Mouse (Mus musculus) forebrain, embryonic 11.5 days (tissue): Measurements from ENCODE around the gene Cyp2j5. TPM values are rescaled to one million over a fixed set of nuclear protein-coding genes. Genes with fewer than 3 reads are reported as not detected.
A peak's percentile ranks its signal among the peaks of the same experiment; 100 is the strongest.
"Not testable (repeated sequence)": the region's sequence is repeated elsewhere in the genome, so short reads cannot be mapped to it uniquely, and the experiment has no call there.

Experiments used
- ATAC-seq: fragments of 200-750 bp; cut with Nextera tagmentation; replicated peaks from 2 replicates; pipeline ENCODE4 v1.8.0; 2017; ENCODE audit warnings: moderate TSS enrichment; ENCODE audit not compliant: low FRiP score
- DNase-seq: peaks from one replicate; pipeline ENCODE4 v3.0.0-alpha.2; 2017; ENCODE audit warnings: low spot score
- H3K27ac ChIP-seq: fragments of 300-500 bp; sonication (generic); 2 replicates; pipeline ENCODE4 v1.5.1; 2014; ENCODE audit warnings: low read depth, low read length
- H3K27me3 ChIP-seq: fragments of 300-500 bp; sonication (generic); 2 replicates; pipeline ENCODE4 v1.6.1; 2014; ENCODE audit warnings: mild to moderate bottlenecking, low read length, mixed read lengths; ENCODE audit not compliant: control insufficient read depth, insufficient read depth
- H3K36me3 ChIP-seq: fragments of 300-500 bp; sonication (generic); 2 replicates; pipeline ENCODE4 v1.6.1; 2014; ENCODE audit warnings: mild to moderate bottlenecking, low read length, moderate library complexity, mixed read lengths; ENCODE audit not compliant: control insufficient read depth, insufficient read depth
- H3K4me1 ChIP-seq: fragments of 300-500 bp; sonication (generic); replicated peaks from 2 replicates; pipeline ENCODE4 v1.6.1; 2014; ENCODE audit warnings: low read length, mixed read lengths; ENCODE audit not compliant: control insufficient read depth, insufficient read depth
- H3K4me2 ChIP-seq: fragments of 300-500 bp; sonication (generic); 2 replicates; pipeline ENCODE4 v1.6.1; 2014; ENCODE audit warnings: low read depth, mild to moderate bottlenecking, low read length, moderate library complexity, mixed read lengths; ENCODE audit not compliant: severe bottlenecking
- H3K4me3 ChIP-seq: fragments of 300-500 bp; sonication (generic); 2 replicates; pipeline ENCODE4 v1.5.1; 2014; ENCODE audit warnings: low read depth, low read length
- H3K9ac ChIP-seq: fragments of 300-500 bp; sonication (generic); 2 replicates; pipeline ENCODE4 v1.6.1; 2014; ENCODE audit warnings: low read length
- H3K9me3 ChIP-seq: fragments of 300-500 bp; sonication (generic); 2 replicates; pipeline ENCODE4 v1.6.1; 2016; ENCODE audit warnings: low read length, mixed read lengths; ENCODE audit not compliant: control insufficient read depth
- WGBS: fragments of 180-500 bp; shearing (Covaris S2); extraction: QIAGEN DNeasy Blood & Tissue Kit; methylation state at CpG from one replicate; pipeline ENCODE4 v1.1.7; 2014; 5-methylcytosine and 5-hydroxymethylcytosine counted together
- polyA plus RNA-seq: library from polyadenylated mRNA; unstranded; fragments of >200 nt; fragmentation: Nextera tagmentation; extraction: Ambion mirVana; gene quantifications from 2 replicates; pipeline ENCODE4 v1.2.1, GENCODE M21; 2014

Gene Cyp2j5
- polyA plus RNA-seq, 1 experiment from 2014 or later: not detected

DNA sequence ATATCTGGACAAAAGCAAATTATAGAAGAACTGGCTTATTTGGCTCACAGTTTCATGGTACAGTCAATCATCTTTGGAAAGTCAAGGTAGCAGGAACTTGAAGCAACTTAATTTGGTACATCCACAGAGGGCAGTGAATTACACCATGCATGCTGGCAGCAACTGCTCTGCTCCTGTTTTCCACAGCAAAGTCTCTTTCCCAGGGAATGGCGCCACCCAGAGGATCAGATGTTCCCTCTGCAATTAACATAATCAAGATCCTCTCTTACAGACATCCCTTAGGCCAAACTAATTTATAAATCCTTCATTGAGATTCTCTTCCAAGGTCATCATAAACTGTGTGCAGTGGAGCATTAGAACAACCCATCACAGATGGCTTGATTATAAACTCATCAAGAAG, 16.3 kb upstream of the Cyp2j5 start:
- H3K27ac ChIP-seq: no peak overlapping the region
- no peaks in the 10 kb centered on the region for H3K9me3 ChIP-seq
- ATAC-seq (no peak), DNase-seq (no peak)
- 11% methylated on average over 1 of the region's 1 CpGs for WGBS
- no peak overlapping the region for H3K4me3 ChIP-seq
- H3K36me3 ChIP-seq: no peaks in the 10 kb centered on the region
- H3K9ac ChIP-seq: no peak overlapping the region
- H3K27me3 ChIP-seq: no peaks in the 10 kb centered on the region
- H3K4me1 ChIP-seq: no peaks in the 10 kb centered on the region
- no peak overlapping the region for H3K4me2 ChIP-seq

DNA sequence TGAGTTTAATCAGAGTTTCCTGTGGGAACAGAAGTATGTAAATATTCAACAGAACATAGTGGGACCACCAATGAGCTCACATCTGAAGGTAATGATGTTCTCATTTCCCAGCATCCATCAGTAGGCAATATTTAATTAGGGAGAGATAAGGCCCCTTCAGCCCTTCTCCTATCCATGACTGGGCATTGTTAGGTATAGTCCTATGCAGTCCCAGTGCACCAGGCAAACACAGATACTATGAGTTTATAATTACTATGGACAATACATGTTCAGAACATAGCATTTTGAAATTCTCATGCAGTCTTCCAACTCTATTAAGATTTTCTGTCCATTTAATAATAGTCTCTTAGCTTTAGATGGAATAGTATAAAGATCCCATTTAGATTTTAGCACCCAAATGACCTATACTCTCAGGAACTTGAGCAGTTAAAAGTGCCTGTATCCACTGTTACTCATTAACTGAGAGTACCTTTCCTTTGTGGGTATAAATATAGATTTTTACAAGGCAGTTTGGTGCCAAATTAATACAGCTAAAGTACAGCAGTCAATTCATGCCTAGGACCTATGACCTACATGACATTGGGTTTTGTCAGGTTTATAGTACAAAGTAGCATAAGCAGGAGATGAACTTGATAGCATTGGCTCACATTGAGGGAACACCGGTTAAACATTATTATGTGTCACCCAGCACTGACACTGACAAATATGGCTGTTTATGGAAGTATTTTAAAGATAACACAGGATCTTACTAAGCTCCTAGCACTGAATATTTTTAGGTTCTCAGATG, 907 bp upstream of the Cyp2j5 start:
- Histone ChIP-seq H3K4me2 (no peak overlapping the region), H3K4me3 (no peak overlapping the region), H3K27me3 (no peaks in the 10 kb centered on the region), H3K27ac (no peak overlapping the region), H3K9me3 (no peaks in the 10 kb centered on the region), H3K4me1 (no peaks in the 10 kb centered on the region), H3K36me3 (no peaks in the 10 kb centered on the region), H3K9ac (no peak overlapping the region)
- ATAC-seq (no peak), DNase-seq (no peak)
- 100% methylated on average over 1 of the region's 1 CpGs for WGBS

DNA sequence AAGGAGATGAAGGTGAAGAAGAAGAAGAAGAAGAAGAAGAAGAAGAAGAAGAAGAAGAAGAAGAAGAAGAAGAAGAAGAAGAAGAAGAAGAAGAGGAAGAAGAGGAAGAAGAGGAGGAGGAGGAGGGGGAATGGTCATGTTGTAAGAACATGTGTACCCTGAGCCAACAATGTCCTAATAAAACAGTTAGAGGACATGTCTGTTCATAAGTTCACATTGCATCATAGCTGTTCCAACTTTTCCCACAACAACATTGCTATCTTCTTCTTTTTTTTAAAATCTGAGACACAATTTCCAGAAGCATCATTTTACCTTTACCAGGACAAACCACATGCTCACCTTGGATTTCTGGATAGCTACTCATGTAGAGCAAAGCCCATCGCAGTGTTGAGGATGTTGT, 28.5 kb downstream of the Cyp2j5 start:
- no peak for ATAC-seq
- Histone ChIP-seq H3K4me3 (no peak overlapping the region), H3K27ac (no peak overlapping the region), H3K36me3 (no peaks in the 10 kb centered on the region), H3K4me2 (no peak overlapping the region), H3K4me1 (no peaks in the 10 kb centered on the region), H3K9me3 (no peaks in the 10 kb centered on the region), H3K9ac (no peak overlapping the region), H3K27me3 (no peaks in the 10 kb centered on the region)
- DNase-seq: no peak
- WGBS: 82% methylated on average over 1 of the region's 1 CpGs

GRCm38 (mm10) chr4:96622474-96622873, 41.5 kb downstream of the Cyp2j5 start:
- ATAC-seq: no peak

DNA sequence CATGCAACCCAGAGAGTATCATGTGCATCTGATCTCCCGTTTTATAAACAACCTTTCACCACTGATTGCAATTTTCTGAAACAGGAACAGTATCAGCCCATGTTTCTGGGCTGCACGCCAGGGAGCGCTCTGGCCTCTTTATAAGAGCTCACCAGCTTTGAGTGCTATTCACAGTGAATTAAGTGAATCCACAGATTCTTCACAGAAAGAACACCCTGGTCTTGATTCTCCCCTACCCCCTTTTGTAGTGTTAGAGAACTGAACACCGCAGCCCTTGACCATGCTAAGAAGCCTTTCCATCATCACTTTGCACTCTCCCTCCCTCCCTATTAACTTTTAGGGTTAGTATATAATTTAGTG, 72.2 kb downstream of the Cyp2j5 start:
- Histone ChIP-seq H3K4me3 (peak overlapping the region; percentile 20), H3K27me3 (no peaks in the 10 kb centered on the region), H3K9ac (peak overlapping the region; percentile 58; the same call in 1 of the 2 replicates), H3K4me1 (0 out of 2 replicates have a peak, but pooled peaks cover 2% of the 10 kb centered on the region), H3K27ac (no peak overlapping the region), H3K4me2 (peak overlapping the region; percentile 55), H3K36me3 (no peaks in the 10 kb centered on the region), H3K9me3 (no peaks in the 10 kb centered on the region)
- 25% methylated on average over 4 of the region's 4 CpGs for WGBS
- DNase-seq (peak; percentile 49), ATAC-seq (peak; percentile 74)

More at GRCm38 (mm10) chr4:96622474-96622873, 41.5 kb downstream of the Cyp2j5 start:
- 93% methylated on average over 1 of the region's 1 CpGs for WGBS
- Histone ChIP-seq H3K27ac (no peak overlapping the region), H3K4me2 (no peak overlapping the region), H3K9ac (no peak overlapping the region), H3K27me3 (no peaks in the 10 kb centered on the region), H3K4me1 (no peaks in the 10 kb centered on the region), H3K36me3 (no peaks in the 10 kb centered on the region), H3K4me3 (no peak overlapping the region), H3K9me3 (no peaks in the 10 kb centered on the region; the same call in 1 of the 2 replicates)
- DNase-seq: no peak

DNA sequence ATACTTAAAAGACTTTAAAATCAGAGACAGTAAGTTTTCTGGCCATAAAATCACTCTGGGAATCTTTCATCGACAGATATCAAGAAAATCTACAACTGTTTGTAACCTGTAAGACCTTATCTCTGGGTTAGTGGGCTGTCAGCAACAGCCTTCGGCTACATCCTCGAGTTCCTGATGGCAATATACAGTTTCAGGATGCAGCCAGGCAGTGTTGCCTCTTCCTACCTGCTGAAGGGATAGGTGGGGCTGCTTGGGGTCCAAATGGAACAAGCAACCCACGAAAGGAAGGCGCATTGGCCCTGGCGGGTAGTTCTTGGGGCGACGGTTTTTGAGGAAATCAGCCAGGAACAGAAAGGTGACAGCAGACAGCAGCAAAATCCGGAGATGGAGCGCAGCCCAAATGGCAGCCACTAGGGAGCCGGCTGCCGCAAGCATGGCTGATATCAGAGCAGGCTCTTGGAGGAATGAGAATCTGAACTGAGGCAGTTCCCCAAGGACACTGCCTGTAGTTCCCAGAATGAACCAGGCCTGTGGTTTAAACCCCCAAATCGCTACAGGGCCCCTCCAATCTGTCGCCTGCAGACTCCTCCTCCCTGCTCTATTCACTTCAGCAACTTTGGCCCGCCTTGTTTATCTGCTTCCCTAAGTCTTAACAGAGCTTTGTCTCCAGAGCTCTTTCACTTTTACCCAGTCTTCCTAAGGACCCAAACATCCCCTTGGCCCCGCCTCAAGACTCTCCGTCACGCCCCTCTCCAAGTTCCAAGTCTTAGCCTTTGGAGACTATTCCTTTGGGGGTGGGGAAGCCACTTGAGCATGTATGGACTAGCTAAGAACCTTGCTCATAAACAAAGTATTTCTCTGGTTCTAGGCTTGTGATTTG, 72.8 kb downstream of the Cyp2j5 start, which contains the start of gene Cyp2j9:
Gene Cyp2j9, minus strand, starts transcription at position 668 of the 880 bp plus-strand sequence.
- H3K4me1 ChIP-seq: 0 out of 2 replicates have a peak, but pooled peaks cover 2% of the 10 kb centered on the region
- H3K36me3 ChIP-seq: no peaks in the 10 kb centered on the region
- DNase-seq (peak; percentile 67), ATAC-seq (peak; percentile 94)
- no peaks in the 10 kb centered on the region for H3K9me3 ChIP-seq
- peak within 1 kb of the TSS; percentile 58 for H3K9ac ChIP-seq
- H3K4me3 ChIP-seq: peak within 1 kb of the TSS; percentile 20
- H3K27ac ChIP-seq: no peak within 1 kb of the TSS
- peak within 1 kb of the TSS; percentile 55 for H3K4me2 ChIP-seq
- WGBS: 6% methylated on average over 18 of the region's 18 CpGs
- H3K27me3 ChIP-seq: no peaks in the 10 kb centered on the region

GRCm38 (mm10) chr4:96581425-96582088, 82.4 kb downstream of the Cyp2j5 start:
- Histone ChIP-seq H3K27ac (no peak overlapping the region), H3K9ac (no peak overlapping the region), H3K27me3 (no peaks in the 10 kb centered on the region), H3K4me1 (no peaks in the 10 kb centered on the region), H3K9me3 (no peaks in the 10 kb centered on the region), H3K4me3 (no peak overlapping the region), H3K4me2 (no peak overlapping the region), H3K36me3 (no peaks in the 10 kb centered on the region)
- ATAC-seq (peak; percentile 42; the same call in 1 of the 2 replicates), DNase-seq (no peak)
- WGBS: 68% methylated on average over 1 of the region's 1 CpGs

- H3K4me2 ChIP-seq, H3K27ac ChIP-seq, ATAC-seq, H3K36me3 ChIP-seq, H3K4me1 ChIP-seq, H3K9me3 ChIP-seq, H3K4me3 ChIP-seq, DNase-seq, H3K9ac ChIP-seq, H3K27me3 ChIP-seq: not testable (repeated sequence)
- 45% methylated on average over 6 of the region's 6 CpGs for WGBS
Measured at GRCm38 (mm10) chr4:96580351-96580750, 83.6 kb downstream of the Cyp2j5 start.
